Mouse (Mus musculus): ENCODE results near the gene Lim2. TPM values are rescaled to one million over a fixed set of nuclear protein-coding genes. Genes with fewer than 3 reads are reported as not detected.
A peak's percentile ranks its signal among the peaks of the same experiment; 100 is the strongest.

Lim2 gene
- total RNA-seq, 2 experiments from 2014 or later: not detected

GRCm38 (mm10) chr7:43443126-43443916 is 15.9 kb downstream of the Lim2 start:
- DNase-seq (ENCODE audit: low spot score in 2 of 2): peak; percentile 55 to 67

DNA sequence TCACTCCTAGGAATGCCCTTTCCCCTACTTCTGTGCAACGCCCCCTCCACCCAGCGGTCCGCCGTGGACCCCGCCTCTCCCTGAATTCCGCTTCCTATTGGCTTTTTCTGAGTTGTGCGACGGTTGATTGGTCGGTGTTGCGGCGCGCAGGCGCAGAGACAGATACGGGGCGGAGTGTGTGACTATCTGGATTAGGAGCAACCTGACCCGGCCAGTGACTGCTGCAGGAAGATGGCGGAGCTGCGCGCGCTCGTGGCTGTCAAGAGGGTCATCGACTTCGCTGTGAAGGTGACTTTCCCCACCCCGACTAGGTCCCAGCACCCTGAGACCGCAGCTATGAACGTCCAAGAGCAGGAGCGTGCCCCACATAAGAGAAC is 16.4 kb downstream of the Lim2 start, which contains the start of the genes Etfb and Gm45233:
Gene Etfb (plus strand): TSS at position 167 of the 377 bp plus-strand sequence.
Gene Gm45233 (plus strand): TSS at position 212 of the 377 bp plus-strand sequence.
- peak; percentile 89 to 92 for DNase-seq (ENCODE audit: low spot score in 2 of 2)

GRCm38 (mm10) chr7:43447801-43448200 is 20.3 kb downstream of the Lim2 start:
- DNase-seq (ENCODE audit: low spot score in 2 of 2): no peak

- no peak for DNase-seq (ENCODE audit: low spot score in 2 of 2)
Measured at GRCm38 (mm10) chr7:43448246-43448645, 20.8 kb downstream of the Lim2 start.

DNA sequence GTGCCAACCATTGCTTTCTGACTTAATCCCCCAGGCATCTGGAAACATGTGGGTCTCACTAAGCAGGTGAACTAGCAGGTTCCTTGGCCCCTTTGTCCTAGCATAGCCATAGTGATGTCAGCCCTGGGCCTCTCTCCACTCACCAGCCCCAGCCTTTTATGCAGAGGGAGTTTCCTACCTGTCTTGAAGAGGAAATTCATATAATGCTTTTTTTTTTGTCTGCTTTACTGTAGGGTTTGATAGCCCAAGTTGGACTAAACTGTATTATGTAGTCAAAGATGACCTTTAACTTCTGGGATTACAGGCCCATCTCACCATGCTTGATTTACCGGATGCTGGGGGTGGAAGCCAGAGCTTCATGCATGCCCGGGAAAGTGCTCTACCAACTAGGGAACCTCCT is 22.3 kb downstream of the Lim2 start:
- DNase-seq (ENCODE audit: low spot score in 2 of 2): no peak

GRCm38 (mm10) chr7:43451726-43452125 is 24.3 kb downstream of the Lim2 start:
- DNase-seq (ENCODE audit: low spot score in 2 of 2): no peak

- peak; percentile 44 to 48 for DNase-seq (ENCODE audit: low spot score in 2 of 2)
Measured at GRCm38 (mm10) chr7:43452609-43453008, 25.1 kb downstream of the Lim2 start.

GRCm38 (mm10) chr7:43453599-43454355 is 26.3 kb downstream of the Lim2 start:
- no peak for DNase-seq (ENCODE audit: low spot score in 2 of 2)

- no peak for DNase-seq (ENCODE audit: low spot score in 2 of 2)
Measured at GRCm38 (mm10) chr7:43454371-43454770, 26.9 kb downstream of the Lim2 start.

DNA sequence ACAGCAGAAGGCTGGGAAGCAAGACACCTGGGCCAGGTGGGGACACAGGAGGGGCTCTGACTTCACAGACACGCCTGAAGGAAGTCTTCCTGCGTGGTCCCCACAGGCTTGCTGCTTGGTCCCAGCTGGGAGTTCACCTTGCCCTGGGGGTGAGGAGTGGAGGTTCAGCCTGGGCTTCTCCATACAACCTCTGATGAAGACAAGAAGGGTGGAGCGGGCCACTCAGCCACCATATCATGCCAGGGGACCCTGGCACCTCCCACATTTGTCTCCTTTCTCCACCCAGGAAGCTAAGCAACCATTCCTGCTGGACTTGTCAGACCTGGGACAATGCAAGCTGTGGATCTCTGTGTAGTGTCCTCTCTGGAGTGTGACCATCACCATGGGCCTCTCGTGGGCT is 35.4 kb downstream of the Lim2 start, which contains the start of gene Vsig10l:
Gene Vsig10l (plus strand): TSS at position 301 of the 400 bp plus-strand sequence.
- DNase-seq (ENCODE audit: low spot score in 2 of 2): no peak

DNA sequence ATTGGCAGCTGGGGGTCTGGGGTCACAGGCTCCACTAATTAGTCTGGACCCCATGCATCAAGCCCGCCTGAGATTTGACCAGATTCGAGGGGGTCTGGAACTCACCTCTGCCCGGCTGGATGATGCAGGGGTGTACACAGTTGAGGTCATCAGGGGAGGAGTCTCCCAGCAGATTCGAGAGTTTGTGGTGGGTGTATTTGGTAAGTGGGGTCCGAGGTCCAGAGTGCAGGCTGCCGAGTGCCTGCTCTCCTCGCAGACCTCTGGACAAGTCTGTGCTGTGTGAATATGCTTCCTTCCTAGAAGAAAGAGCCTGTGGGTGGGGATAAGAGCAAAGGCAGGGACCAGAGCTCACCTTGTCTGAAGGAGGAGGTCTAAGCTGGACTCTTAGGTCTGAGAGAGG is 36.5 kb downstream of the Lim2 start:
- no peak for DNase-seq (ENCODE audit: low spot score in 2 of 2)

DNA sequence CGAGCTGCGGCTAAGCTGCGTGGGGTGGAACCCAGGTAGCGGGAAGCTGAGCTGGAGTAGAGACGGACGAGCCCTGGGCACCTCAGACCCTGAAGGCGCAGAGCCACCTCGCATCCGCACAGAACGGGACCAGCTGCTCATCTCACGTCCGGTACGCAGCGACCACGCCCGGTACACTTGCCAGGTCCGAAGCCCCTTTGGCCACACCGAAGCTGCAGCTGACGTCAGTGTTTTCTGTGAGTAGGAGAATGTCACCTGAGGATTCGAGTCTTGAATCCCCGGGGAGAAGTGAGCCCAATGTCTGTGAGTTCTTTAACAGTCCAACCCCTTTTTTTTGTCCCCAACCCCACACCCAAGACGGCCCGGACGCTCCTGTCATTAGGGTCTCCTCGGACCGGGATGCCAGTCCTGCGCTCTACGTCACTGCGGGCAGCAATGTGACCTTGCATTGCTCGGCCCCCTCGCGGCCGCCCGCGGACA is 37.4 kb downstream of the Lim2 start:
- DNase-seq (ENCODE audit: low spot score in 2 of 2): peak in 1 of 2 experiments; percentile 34

GRCm38 (mm10) chr7:43465344-43466098 is 38.1 kb downstream of the Lim2 start:
- peak; percentile 82 to 85 for DNase-seq (ENCODE audit: low spot score in 2 of 2)

DNA sequence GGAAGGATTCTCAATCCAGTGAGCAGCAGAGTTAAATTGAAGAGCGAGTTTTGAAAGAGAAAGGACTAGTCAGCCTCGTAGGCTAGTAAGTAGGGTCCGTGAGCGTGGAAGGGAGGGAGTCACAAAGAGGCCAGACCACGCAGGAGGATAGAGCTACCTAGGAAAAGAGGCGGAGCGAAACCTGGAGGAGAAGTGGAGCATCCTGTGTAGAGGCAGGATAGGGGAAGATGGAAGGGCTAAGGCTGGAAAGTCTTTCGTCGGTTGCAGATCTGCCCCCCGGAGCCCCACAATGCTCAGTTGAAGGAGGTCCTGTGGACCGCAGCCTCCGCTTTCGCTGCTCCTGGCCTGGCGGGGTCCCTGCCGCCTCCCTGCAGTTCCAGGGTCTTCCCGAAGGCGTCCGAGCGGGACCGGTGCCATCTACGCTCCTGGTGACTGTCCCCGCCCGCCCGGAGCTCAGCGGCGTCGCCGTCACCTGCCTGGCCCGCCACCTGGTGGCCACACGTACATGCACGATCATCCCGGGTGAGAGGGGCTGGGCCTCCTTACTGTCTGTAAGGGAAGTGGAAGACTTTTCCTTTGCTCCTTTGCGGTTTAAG is 38.7 kb downstream of the Lim2 start:
- peak; percentile 83 to 87 for DNase-seq (ENCODE audit: low spot score in 2 of 2)

DNA sequence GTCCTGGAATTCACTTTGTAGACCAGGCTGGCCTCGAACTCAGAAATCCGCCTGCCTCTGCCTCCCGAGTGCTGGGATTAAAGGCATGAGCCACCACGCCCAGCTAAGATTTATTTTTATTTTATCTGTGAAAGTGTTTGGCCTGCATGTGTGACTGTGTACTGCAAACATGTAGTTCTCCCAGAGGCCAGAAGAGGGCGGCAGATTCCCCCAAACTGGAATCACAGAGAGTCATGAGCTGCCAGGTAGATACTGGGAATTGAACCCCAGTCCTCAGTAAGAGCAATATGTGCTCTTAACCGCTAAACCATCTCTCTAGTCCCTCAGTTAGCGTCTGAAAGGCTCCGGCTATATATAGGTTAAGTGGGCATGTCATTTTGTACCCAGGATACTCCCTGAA is 42.9 kb downstream of the Lim2 start:
- peak; percentile 44 to 59 for DNase-seq (ENCODE audit: low spot score in 2 of 2)

DNA sequence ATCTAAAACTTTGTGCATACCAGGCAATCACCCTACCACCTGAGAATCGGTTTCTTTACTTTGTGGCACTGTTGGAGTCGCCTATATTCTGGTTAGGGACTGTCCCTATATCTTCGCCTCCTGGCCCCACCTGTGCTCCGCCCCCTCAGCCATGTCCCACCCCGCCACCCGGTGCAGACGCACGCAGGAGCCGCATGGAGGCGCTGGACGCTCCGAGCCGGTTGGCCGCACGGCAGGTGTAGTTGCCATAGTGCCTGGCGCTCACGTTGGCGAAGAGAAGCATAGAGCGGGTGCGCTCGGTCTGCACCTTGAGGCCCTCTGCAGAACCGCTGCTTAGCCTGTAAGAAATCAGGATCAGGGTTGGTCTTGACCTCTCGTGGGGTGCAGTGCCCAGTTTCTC is 48.2 kb downstream of the Lim2 start:
- DNase-seq (ENCODE audit: low spot score in 2 of 2): no peak

GRCm38 (mm10) chr7:43476376-43476775 is 48.9 kb downstream of the Lim2 start:
- no peak for DNase-seq (ENCODE audit: low spot score in 2 of 2)

DNA sequence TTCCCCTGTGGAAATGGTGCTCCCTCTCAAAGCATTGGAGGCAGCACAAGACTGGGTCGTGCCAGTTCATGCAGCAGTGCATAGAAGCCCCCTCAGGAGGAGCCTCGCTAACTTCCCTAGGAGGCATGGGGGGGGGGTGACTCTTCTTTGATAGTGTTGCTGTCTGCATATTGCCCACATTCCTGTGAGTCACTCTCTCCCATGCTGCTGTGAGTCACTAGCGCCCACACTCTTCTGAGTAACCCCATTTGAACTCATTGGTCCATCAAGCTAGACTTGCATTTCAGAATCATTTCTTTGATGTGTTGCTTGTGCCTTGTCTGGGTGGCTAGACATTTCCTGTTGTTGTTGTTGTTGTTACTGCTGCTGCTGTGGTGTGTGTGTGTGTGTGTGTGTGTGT is 53.7 kb downstream of the Lim2 start:
- no peak for DNase-seq (ENCODE audit: low spot score in 2 of 2)

GRCm38 (mm10) chr7:43482090-43482716 is 54.7 kb downstream of the Lim2 start:
- DNase-seq (ENCODE audit: low spot score in 2 of 2): peak; percentile 58 to 64

- no peak for DNase-seq (ENCODE audit: low spot score in 2 of 2)
Measured at GRCm38 (mm10) chr7:43483236-43483635, 55.8 kb downstream of the Lim2 start.

Data from layer of hippocampus, postnatal 10 days (tissue).